Mouse (Mus musculus): ENCODE measurements around the gene Optc. TPM values are rescaled to one million over a fixed set of nuclear protein-coding genes. Genes with fewer than 3 reads are reported as not detected.

Gene Optc
- total RNA-seq, 4 experiments from 2014 or later: 0.29 TPM; not detected in 3

Other genes with a start within 250 kb of the Optc start
- 1 to 10 TPM; 5.3 to 9.9 (median 8.6) TPM for gene Zbed6, start 247.1 kb downstream of the Optc start, total RNA-seq (2022)
- 10 to 100 TPM; 25.4 to 32.7 (median 26.1) TPM for gene Gm38394, start 246.7 kb downstream of the Optc start, total RNA-seq (2022)
- not detected for gene Lax1, start 217.9 kb downstream of the Optc start, total RNA-seq (2022)
- gene Atp2b4, start 107.0 kb downstream of the Optc start, total RNA-seq (2022): 1 to 10 TPM; 6.1 to 8.8 (median 6.6) TPM
- 10 to 100 TPM; 11.0 to 30.6 (median 17.9) TPM for gene Prelp, start 13.4 kb upstream of the Optc start, total RNA-seq (2022)
- 100 to 1,000 TPM in 1 of 4 experiments, 10 to 100 TPM in 3; 25.4 to 104 (median 52.6) TPM for gene Fmod, start 129.3 kb upstream of the Optc start, total RNA-seq (2022)
- gene Btg2, start 171.1 kb upstream of the Optc start, total RNA-seq (2022): 10 to 100 TPM in 3 of 4 experiments, 1 to 10 TPM in 1; 8.6 to 22.9 (median 14.3) TPM
- not detected for gene Chit1, start 203.2 kb upstream of the Optc start, total RNA-seq (2022)

Measured in gastrocnemius, adult 8-10 months (tissue).